25 mouse cellular contexts compared by ENCODE assay signal in the genomic region with DNA sequence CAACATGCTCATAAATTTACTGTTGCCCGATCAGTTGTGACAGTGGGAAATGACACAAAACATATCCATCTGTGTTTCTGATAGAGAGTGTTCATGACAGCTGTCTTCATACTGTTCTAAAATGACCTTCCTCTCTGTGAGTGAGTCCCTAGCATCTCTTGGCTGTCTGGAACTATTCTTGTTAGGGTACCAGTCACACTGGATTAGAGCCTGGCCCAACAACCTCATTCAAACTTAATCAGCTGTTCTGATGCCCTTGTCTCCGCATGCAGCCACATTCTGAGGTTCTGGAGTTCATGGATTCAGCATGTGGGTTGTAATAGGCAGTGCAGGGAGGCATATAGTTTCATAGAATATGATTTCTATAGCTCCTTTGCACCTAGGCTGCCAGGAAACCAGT.
"Had no signal": no experiment of that assay in that cellular context is flagged by ENCODE, and none has a peak within 500 bp of the region (broad histone marks: within the 10 kb centered on the region; RNA-seq: fewer than 3 reads in every experiment).

No protein-coding gene starts in this region.

- H3K9ac ChIP-seq: heart, embryonic 13.5 days; heart, embryonic 15.5 days; hindbrain, embryonic 13.5 days; hindbrain, embryonic 15.5 days; kidney, embryonic 15.5 days; limb, embryonic 13.5 days; limb, embryonic 15.5 days had no signal

- H3K4me3 ChIP-seq: heart, adult 2 months; heart, embryonic 13.5 days; heart, embryonic 15.5 days; hindbrain, embryonic 13.5 days; hindbrain, embryonic 15.5 days; kidney, embryonic 15.5 days; limb, embryonic 13.5 days; limb, embryonic 15.5 days had no signal

- H3K4me1 ChIP-seq: heart, embryonic 13.5 days; heart, embryonic 15.5 days; hindbrain, embryonic 13.5 days; hindbrain, embryonic 15.5 days; kidney, embryonic 15.5 days; limb, embryonic 13.5 days; limb, embryonic 15.5 days had no signal

- H3K27me3 ChIP-seq: heart, embryonic 13.5 days; heart, embryonic 15.5 days; hindbrain, embryonic 13.5 days; hindbrain, embryonic 15.5 days; kidney, embryonic 15.5 days; limb, embryonic 13.5 days; limb, embryonic 15.5 days had no signal

- H3K36me3 ChIP-seq: heart, embryonic 13.5 days; heart, embryonic 15.5 days; hindbrain, embryonic 13.5 days; hindbrain, embryonic 15.5 days; kidney, embryonic 15.5 days; limb, embryonic 13.5 days; limb, embryonic 15.5 days had no signal

- H3K27ac ChIP-seq: heart, adult 2 months; heart, embryonic 13.5 days; heart, embryonic 15.5 days; hindbrain, embryonic 13.5 days; hindbrain, embryonic 15.5 days; hindbrain, postnatal 0 days; kidney, embryonic 15.5 days; kidney, postnatal 0 days; limb, embryonic 13.5 days; limb, embryonic 15.5 days had no signal

- DNase-seq: gastrocnemius, postnatal 14 days; gastrocnemius, postnatal 36 days; heart, adult 11 months; heart, adult 2 months; heart, postnatal 14 days; heart, postnatal 36 days; kidney, adult 11 months; kidney, adult 2 months; kidney, adult 9 months; kidney, postnatal 14 days; kidney, postnatal 36 days; layer of hippocampus, adult 9-11 months; layer of hippocampus, postnatal 36 days; left cerebral cortex, postnatal 4 days had no signal

- H3K9me3 ChIP-seq: heart, embryonic 15.5 days; hindbrain, embryonic 15.5 days; limb, embryonic 15.5 days had no signal

- ATAC-seq: hindbrain, postnatal 0 days; intestine, embryonic 16.5 days had no signal

- H3K4me2 ChIP-seq: heart, embryonic 11.5 days; heart, embryonic 13.5 days; heart, embryonic 15.5 days; hindbrain, embryonic 13.5 days; hindbrain, embryonic 15.5 days; kidney, embryonic 15.5 days; limb, embryonic 13.5 days; limb, embryonic 15.5 days had no signal
